Mouse (Mus musculus) myocyte (in vitro differentiated cells): ENCODE data around the gene Rbfox2. TPM values are rescaled to one million over a fixed set of nuclear protein-coding genes. Genes with fewer than 3 reads are reported as not detected.
A peak's percentile ranks its signal among the peaks of the same experiment; 100 is the strongest.

Experiments used
- H3K27me3 ChIP-seq: one replicate; pipeline ENCODE4 v1.6.1; 2011; ENCODE audit not compliant: control insufficient read depth, insufficient read depth, insufficient read length
- H3K36me3 ChIP-seq: one replicate; pipeline ENCODE4 v1.6.1; 2011; ENCODE audit not compliant: control insufficient read depth, insufficient read depth
- H3K4me2 ChIP-seq: one replicate; pipeline ENCODE4 v1.6.1; 2011; ENCODE audit warnings: low read depth, control low read depth
- H3K4me3 ChIP-seq: one replicate; pipeline ENCODE4 v1.5.1; 2011; ENCODE audit warnings: mild to moderate bottlenecking, control low read depth, moderate library complexity
- H3K79me2 ChIP-seq: one replicate; pipeline ENCODE4 v1.6.1; 2011; ENCODE audit not compliant: control insufficient read depth, insufficient read depth
- H3ac ChIP-seq: one replicate; pipeline ENCODE4 v1.6.1; 2011; ENCODE audit not compliant: control insufficient read depth, insufficient read length
- CEBPB ChIP-seq: IDR thresholded peaks from 2 replicates; pipeline ENCODE4 v1.6.1; 2011; ENCODE audit warnings: mild to moderate bottlenecking, moderate library complexity; ENCODE audit not compliant: poor library complexity, insufficient read depth, severe bottlenecking
- E2F4 ChIP-seq: IDR thresholded peaks from one replicate; pipeline ENCODE4 v1.6.1; 2011; ENCODE audit warnings: mild to moderate bottlenecking, control low read depth, moderate library complexity; ENCODE audit not compliant: insufficient read depth
- MAX ChIP-seq: IDR thresholded peaks from one replicate; pipeline ENCODE4 v1.6.1; 2011; ENCODE audit warnings: low read depth, mild to moderate bottlenecking, control low read depth
- MYOD1 ChIP-seq, 3 experiments: IDR thresholded peaks; one replicate each; pipeline ENCODE4 v1.6.1; 2011; ENCODE audit warnings: control low read depth in 2 of 3, low read depth in 2 of 3, mild to moderate bottlenecking in 2 of 3, moderate library complexity in 1 of 3; ENCODE audit not compliant: insufficient read length in 2 of 3, control insufficient read depth in 1 of 3
- MYOG ChIP-seq, 3 experiments: IDR thresholded peaks; one replicate each; pipeline ENCODE4 v1.6.1; 2011; ENCODE audit warnings: control low read depth in 2 of 3, low read depth in 2 of 3, mild to moderate bottlenecking in 2 of 3; ENCODE audit not compliant: insufficient read length in 2 of 3, control insufficient read depth in 1 of 3, insufficient read depth in 1 of 3
- POLR2A ChIP-seq: IDR thresholded peaks from one replicate; pipeline ENCODE4 v1.6.1; 2011; ENCODE audit warnings: low read depth, mild to moderate bottlenecking, control low read depth, moderate library complexity; ENCODE audit not compliant: insufficient read length
- POLR2AphosphoS2 ChIP-seq: IDR thresholded peaks from one replicate; pipeline ENCODE4 v1.6.1; 2011; ENCODE audit warnings: low read depth, control low read depth; ENCODE audit not compliant: insufficient read length
- REST ChIP-seq: IDR thresholded peaks from one replicate; pipeline ENCODE4 v1.6.1; 2011; ENCODE audit warnings: mild to moderate bottlenecking, control low read depth, moderate library complexity; ENCODE audit not compliant: insufficient read depth, insufficient read length
- SRF ChIP-seq: IDR thresholded peaks from one replicate; pipeline ENCODE4 v1.6.1; 2011; ENCODE audit warnings: low read depth; ENCODE audit not compliant: control insufficient read depth, insufficient read length
- TCF12 ChIP-seq: IDR thresholded peaks from one replicate; pipeline ENCODE4 v1.6.1; 2011; ENCODE audit warnings: mild to moderate bottlenecking, control low read depth; ENCODE audit not compliant: poor library complexity, insufficient read depth, severe bottlenecking
- TCF3 ChIP-seq: IDR thresholded peaks from one replicate; pipeline ENCODE4 v1.6.1; 2011; ENCODE audit warnings: low read depth, control low read depth; ENCODE audit not compliant: insufficient read length
- USF1 ChIP-seq: IDR thresholded peaks from one replicate; pipeline ENCODE4 v1.6.1; 2011; ENCODE audit warnings: low read depth, mild to moderate bottlenecking, control low read depth, moderate library complexity
- polyA plus RNA-seq: library from polyadenylated mRNA; unstranded; fragments of >200 nt; fragmentation: generic; extraction: Trizol; gene quantifications from one replicate; pipeline ENCODE4 v1.2.1, GENCODE M21; 2012; ENCODE audit warnings: missing spikeins

Gene Rbfox2
- polyA plus RNA-seq, 1 experiment: 136 TPM

DNA sequence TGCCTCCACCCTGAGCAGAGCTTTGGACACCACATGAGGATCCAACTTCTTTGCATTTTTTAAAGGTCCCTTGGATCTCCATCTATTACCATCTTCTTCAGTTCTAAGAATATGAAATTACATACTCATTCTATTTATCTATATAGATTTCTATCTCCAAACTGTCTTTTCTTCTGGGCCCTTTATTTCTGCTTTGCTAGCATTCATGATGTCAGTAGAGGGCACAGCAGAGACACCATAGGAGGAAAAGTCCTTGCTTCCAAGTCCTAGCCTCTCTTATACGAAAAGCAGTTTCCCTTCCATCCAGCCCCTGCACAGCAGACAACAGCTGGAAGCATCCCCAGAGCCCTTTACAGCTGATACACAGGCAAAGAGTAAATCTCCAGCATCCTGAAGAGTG, 69.1 kb downstream of the Rbfox2 start:
- H3K36me3 ChIP-seq: no peaks in the 10 kb centered on the region
- H3K27me3 ChIP-seq: no peaks in the 10 kb centered on the region
- H3K79me2 ChIP-seq: peaks cover 77% of the 10 kb centered on the region
- TF ChIP-seq POLR2AphosphoS2 (no peak), CEBPB (no peak), SRF (no peak), USF1 (no peak), TCF12 (no peak), MYOD1 (IDR thresholded peaks at IDR 0.05; ENCODE audit: control insufficient read depth in 1 of 3, insufficient read length in 2 of 3, low read depth in 2 of 3) (no peak), E2F4 (no peak), MYOG (IDR thresholded peaks at IDR 0.05; ENCODE audit: control insufficient read depth in 1 of 3, insufficient read depth in 1 of 3, insufficient read length in 2 of 3, low read depth in 2 of 3) (no peak), TCF3 (no peak), POLR2A (no peak), MAX (no peak), REST (no peak)
- no peak overlapping the region for H3K4me2 ChIP-seq
- H3K4me3 ChIP-seq: no peak overlapping the region
- no peak overlapping the region for H3ac ChIP-seq

DNA sequence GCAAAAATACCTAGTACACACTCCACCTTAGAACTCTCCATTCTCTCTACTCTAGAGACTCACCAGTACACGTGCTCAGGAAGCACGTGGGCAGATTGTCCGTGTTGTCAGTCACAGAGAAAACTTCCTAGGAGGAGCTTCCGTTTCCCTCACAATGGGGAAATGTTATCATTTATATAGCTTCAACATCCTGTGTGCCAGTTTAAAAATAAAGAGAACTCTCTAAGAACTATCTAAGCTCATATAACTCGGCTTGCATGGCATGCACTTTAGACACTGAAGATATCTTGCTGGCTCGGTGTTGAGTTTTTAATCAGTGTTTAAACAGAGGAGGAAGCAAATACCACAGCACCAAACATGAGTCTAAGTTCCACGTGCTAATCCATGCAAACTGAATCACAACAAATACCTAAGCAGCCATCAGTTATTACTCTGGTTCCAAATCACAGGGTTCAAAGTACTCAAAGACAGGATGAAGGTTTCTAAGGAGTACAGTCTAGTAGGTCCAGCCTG, 70.7 kb downstream of the Rbfox2 start:
- no peak overlapping the region for H3ac ChIP-seq
- H3K36me3 ChIP-seq: no peaks in the 10 kb centered on the region
- TF ChIP-seq E2F4 (no peak), MAX (no peak), USF1 (no peak), TCF12 (no peak), SRF (no peak), POLR2AphosphoS2 (no peak), MYOG (IDR thresholded peaks at IDR 0.05; ENCODE audit: control insufficient read depth in 1 of 3, insufficient read depth in 1 of 3, insufficient read length in 2 of 3, low read depth in 2 of 3) (no peak), MYOD1 (IDR thresholded peaks at IDR 0.05; ENCODE audit: control insufficient read depth in 1 of 3, insufficient read length in 2 of 3, low read depth in 2 of 3) (no peak), REST (no peak), POLR2A (no peak), CEBPB (no peak), TCF3 (no peak)
- no peak overlapping the region for H3K4me3 ChIP-seq
- no peak overlapping the region for H3K4me2 ChIP-seq
- no peaks in the 10 kb centered on the region for H3K27me3 ChIP-seq
- peaks cover 76% of the 10 kb centered on the region for H3K79me2 ChIP-seq

DNA sequence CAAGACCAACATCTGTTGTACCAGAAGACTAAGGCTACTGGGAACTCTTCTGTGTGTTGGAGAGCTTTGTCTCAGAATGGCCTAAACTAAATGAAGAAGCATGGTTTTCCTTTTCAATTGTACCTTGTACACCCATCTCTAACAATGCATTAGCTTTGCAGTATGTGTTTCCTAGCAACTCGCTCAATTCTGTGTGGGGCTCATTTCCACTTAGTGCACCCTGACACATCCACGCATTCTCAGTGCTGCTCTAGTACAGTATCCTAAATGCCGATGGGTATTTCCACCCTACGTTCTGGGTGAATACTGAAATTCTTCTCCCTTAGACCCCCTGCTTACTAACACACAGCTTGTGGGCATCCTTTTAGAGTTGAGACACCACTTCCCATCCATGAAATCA, 71.3 kb downstream of the Rbfox2 start:
- peaks cover 71% of the 10 kb centered on the region for H3K79me2 ChIP-seq
- H3K4me2 ChIP-seq: no peak overlapping the region
- no peaks in the 10 kb centered on the region for H3K36me3 ChIP-seq
- H3K27me3 ChIP-seq: no peaks in the 10 kb centered on the region
- TF ChIP-seq MAX (no peak), USF1 (no peak), REST (no peak)
- H3K4me3 ChIP-seq: no peak overlapping the region
- no peak overlapping the region for H3ac ChIP-seq

DNA sequence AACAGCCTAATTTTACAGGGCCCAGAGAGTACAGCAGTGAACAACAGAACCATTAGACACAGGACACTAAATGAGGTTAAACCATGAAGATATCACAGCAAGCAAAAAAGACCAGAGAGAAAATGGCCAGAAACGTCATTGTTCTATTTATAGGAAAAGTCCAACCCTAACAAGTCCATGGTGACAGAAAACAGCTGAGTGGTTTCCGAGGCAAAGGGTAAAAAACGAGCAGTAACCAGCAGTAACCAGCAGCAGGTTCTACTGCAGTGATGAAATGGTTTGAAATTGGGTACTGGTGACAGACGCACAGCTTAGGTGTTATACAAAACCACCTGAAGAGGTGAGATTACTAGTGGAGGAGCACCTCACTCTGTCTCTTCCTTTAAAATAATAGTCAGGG, 72.5 kb downstream of the Rbfox2 start:
- Histone ChIP-seq H3K4me3 (no peak overlapping the region), H3ac (no peak overlapping the region), H3K79me2 (peaks cover 66% of the 10 kb centered on the region), H3K4me2 (no peak overlapping the region), H3K36me3 (no peaks in the 10 kb centered on the region), H3K27me3 (no peaks in the 10 kb centered on the region)
- TF ChIP-seq CEBPB (peak; percentile 21; the same call in 1 of the 2 replicates), E2F4 (no peak)

DNA sequence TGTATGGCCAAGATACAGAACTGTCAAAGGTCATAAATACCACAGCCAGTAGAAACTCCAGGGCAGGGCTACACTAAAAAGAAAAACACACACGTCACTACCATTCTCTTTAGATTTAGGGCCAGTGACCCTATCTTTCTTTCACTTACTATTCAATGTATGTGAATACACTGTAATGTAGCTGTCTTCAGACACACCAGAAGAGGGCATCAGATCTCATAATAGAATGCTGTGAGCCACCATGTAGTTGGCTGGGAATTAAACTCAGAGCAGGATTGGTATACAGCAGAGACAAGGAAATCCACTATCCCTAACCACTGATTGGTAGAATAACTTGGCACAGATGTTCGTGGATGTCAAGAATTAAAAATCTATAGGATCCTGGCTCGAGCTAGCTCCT, 76.7 kb downstream of the Rbfox2 start:
- TF ChIP-seq CEBPB (no peak), MYOD1 (IDR thresholded peaks at IDR 0.05; ENCODE audit: control insufficient read depth in 1 of 3, insufficient read length in 2 of 3, low read depth in 2 of 3) (no peak), MYOG (IDR thresholded peaks at IDR 0.05; ENCODE audit: control insufficient read depth in 1 of 3, insufficient read depth in 1 of 3, insufficient read length in 2 of 3, low read depth in 2 of 3) (no peak), SRF (no peak), POLR2A (no peak), MAX (no peak), E2F4 (no peak), TCF12 (no peak), REST (no peak), USF1 (no peak), POLR2AphosphoS2 (no peak), TCF3 (no peak)

More for the DNA sequence above, 76.7 kb downstream of the Rbfox2 start:
- no peaks in the 10 kb centered on the region for H3K36me3 ChIP-seq
- H3ac ChIP-seq: no peak overlapping the region
- H3K27me3 ChIP-seq: no peaks in the 10 kb centered on the region
- no peak overlapping the region for H3K4me2 ChIP-seq
- peaks cover 57% of the 10 kb centered on the region for H3K79me2 ChIP-seq
- H3K4me3 ChIP-seq: no peak overlapping the region
